Mouse (Mus musculus): ENCODE data around the gene Them4. TPM values are rescaled to one million over a fixed set of nuclear protein-coding genes. Genes with fewer than 3 reads are reported as not detected.
"Not testable (repeated sequence)": the region's sequence is repeated elsewhere in the genome, so short reads cannot be mapped to it uniquely, and the experiment has no call there.

The Them4 gene
- polyA plus RNA-seq (2012; rRNA removed): 1.2 and 2.1 TPM in 2 replicates

- DNase-seq: peak; percentile 95
- WGBS: 2% methylated on average over 47 of the region's 47 CpGs
- TF ChIP-seq CTCF (IDR thresholded peaks at IDR 0.05; ENCODE audit: insufficient read depth, low read length): no peak
- peak; percentile 78; the same call in 1 of the 2 replicates for TF ChIP-seq POLR2A (IDR thresholded peaks at IDR 0.05; ENCODE audit: borderline replicate concordance, extremely low read depth, low read depth, low read length)
- H3K4me3 ChIP-seq (replicated peaks; ENCODE audit: extremely low read depth, low read depth, low read length): peak within 1 kb of the TSS; percentile 77
- peaks cover 2% of the 10 kb centered on the region; the same call in 1 of the 2 replicates for H3K4me1 ChIP-seq (ENCODE audit: control insufficient read depth, insufficient read depth, low read length)
Observed at GRCm38 (mm10) chr3:94309633-94310363, at the start of gene Them4. Them4 (plus strand) TSS chr3:94310089.

GRCm38 (mm10) chr3:94260598-94260997 lies 49.3 kb upstream of the Them4 start:
- no peaks in the 10 kb centered on the region for H3K4me1 ChIP-seq (ENCODE audit: control insufficient read depth, insufficient read depth, low read length)
- DNase-seq: no peak
- TF ChIP-seq CTCF (IDR thresholded peaks at IDR 0.05; ENCODE audit: insufficient read depth, low read length) (no peak), POLR2A (IDR thresholded peaks at IDR 0.05; ENCODE audit: borderline replicate concordance, extremely low read depth, low read depth, low read length) (no peak)
- H3K4me3 ChIP-seq (replicated peaks; ENCODE audit: extremely low read depth, low read depth, low read length): no peak overlapping the region
- 50% methylated on average over 6 of the region's 6 CpGs for WGBS

GRCm38 (mm10) chr3:94263736-94264135 lies 46.2 kb upstream of the Them4 start, which contains the start of gene Gm4778:
Gm4778 (plus strand) TSS chr3:94264036.
- not testable (repeated sequence) for H3K4me3 ChIP-seq (replicated peaks; ENCODE audit: extremely low read depth, low read depth, low read length); H3K4me1 ChIP-seq (ENCODE audit: control insufficient read depth, insufficient read depth, low read length); DNase-seq
- 74% methylated on average over 1 of the region's 1 CpGs for WGBS

- no peak overlapping the region for H3K4me3 ChIP-seq (replicated peaks; ENCODE audit: extremely low read depth, low read depth, low read length)
- no peak for DNase-seq
- WGBS: 83% methylated on average over 11 of the region's 11 CpGs
- no peaks in the 10 kb centered on the region for H3K4me1 ChIP-seq (ENCODE audit: control insufficient read depth, insufficient read depth, low read length)
- TF ChIP-seq CTCF (IDR thresholded peaks at IDR 0.05; ENCODE audit: insufficient read depth, low read length): no peak
- no peak for TF ChIP-seq POLR2A (IDR thresholded peaks at IDR 0.05; ENCODE audit: borderline replicate concordance, extremely low read depth, low read depth, low read length)
Observed at GRCm38 (mm10) chr3:94275991-94276390, 33.9 kb upstream of the Them4 start.

- Histone ChIP-seq H3K4me1 (ENCODE audit: control insufficient read depth, insufficient read depth, low read length) (no peaks in the 10 kb centered on the region), H3K4me3 (replicated peaks; ENCODE audit: extremely low read depth, low read depth, low read length) (no peak overlapping the region)
- DNase-seq: no peak
- 70% methylated on average over 1 of the region's 1 CpGs for WGBS
- TF ChIP-seq POLR2A (IDR thresholded peaks at IDR 0.05; ENCODE audit: borderline replicate concordance, extremely low read depth, low read depth, low read length) (no peak), CTCF (IDR thresholded peaks at IDR 0.05; ENCODE audit: insufficient read depth, low read length) (no peak)
Observed at GRCm38 (mm10) chr3:94305457-94305856, 4.4 kb upstream of the Them4 start.

- no peak for TF ChIP-seq POLR2A (IDR thresholded peaks at IDR 0.05; ENCODE audit: borderline replicate concordance, extremely low read depth, low read depth, low read length)
- no peak for TF ChIP-seq CTCF (IDR thresholded peaks at IDR 0.05; ENCODE audit: insufficient read depth, low read length)
- Histone ChIP-seq H3K4me1 (ENCODE audit: control insufficient read depth, insufficient read depth, low read length) (peaks cover 2% of the 10 kb centered on the region; the same call in 1 of the 2 replicates), H3K4me3 (replicated peaks; ENCODE audit: extremely low read depth, low read depth, low read length) (no peak overlapping the region)
- DNase-seq: no peak
Observed at GRCm38 (mm10) chr3:94306975-94307374, 2.9 kb upstream of the Them4 start.

GRCm38 (mm10) chr3:94310491-94310890 lies 602 bp downstream of the Them4 start:
- peak overlapping the region; percentile 77 for H3K4me3 ChIP-seq (replicated peaks; ENCODE audit: extremely low read depth, low read depth, low read length)
- TF ChIP-seq CTCF (IDR thresholded peaks at IDR 0.05; ENCODE audit: insufficient read depth, low read length) (no peak), POLR2A (IDR thresholded peaks at IDR 0.05; ENCODE audit: borderline replicate concordance, extremely low read depth, low read depth, low read length) (no peak)
- 40% methylated on average over 7 of the region's 7 CpGs for WGBS
- H3K4me1 ChIP-seq (ENCODE audit: control insufficient read depth, insufficient read depth, low read length): peaks cover 2% of the 10 kb centered on the region; the same call in 1 of the 2 replicates
- no peak for DNase-seq

GRCm38 (mm10) chr3:94310911-94311310 lies 1.0 kb downstream of the Them4 start:
- WGBS: 57% methylated on average over 6 of the region's 6 CpGs
- Histone ChIP-seq H3K4me1 (ENCODE audit: control insufficient read depth, insufficient read depth, low read length) (peaks cover 2% of the 10 kb centered on the region; the same call in 1 of the 2 replicates), H3K4me3 (replicated peaks; ENCODE audit: extremely low read depth, low read depth, low read length) (no peak overlapping the region)
- no peak for TF ChIP-seq POLR2A (IDR thresholded peaks at IDR 0.05; ENCODE audit: borderline replicate concordance, extremely low read depth, low read depth, low read length)
- no peak for TF ChIP-seq CTCF (IDR thresholded peaks at IDR 0.05; ENCODE audit: insufficient read depth, low read length)
- DNase-seq: no peak

GRCm38 (mm10) chr3:94311376-94311775 lies 1.5 kb downstream of the Them4 start:
- DNase-seq: no peak
- Histone ChIP-seq H3K4me3 (replicated peaks; ENCODE audit: extremely low read depth, low read depth, low read length) (no peak overlapping the region), H3K4me1 (ENCODE audit: control insufficient read depth, insufficient read depth, low read length) (peaks cover 2% of the 10 kb centered on the region; the same call in 1 of the 2 replicates)
- WGBS: 85% methylated on average over 4 of the region's 4 CpGs
- TF ChIP-seq CTCF (IDR thresholded peaks at IDR 0.05; ENCODE audit: insufficient read depth, low read length) (no peak), POLR2A (IDR thresholded peaks at IDR 0.05; ENCODE audit: borderline replicate concordance, extremely low read depth, low read depth, low read length) (no peak)

GRCm38 (mm10) chr3:94328681-94329080 lies 18.8 kb downstream of the Them4 start:
- DNase-seq: no peak
- WGBS: 55% methylated on average over 3 of the region's 3 CpGs
- no peak overlapping the region for H3K4me3 ChIP-seq (replicated peaks; ENCODE audit: extremely low read depth, low read depth, low read length)

More at GRCm38 (mm10) chr3:94328681-94329080, 18.8 kb downstream of the Them4 start:
- no peak for TF ChIP-seq POLR2A (IDR thresholded peaks at IDR 0.05; ENCODE audit: borderline replicate concordance, extremely low read depth, low read depth, low read length)
- TF ChIP-seq CTCF (IDR thresholded peaks at IDR 0.05; ENCODE audit: insufficient read depth, low read length): peak; percentile 31; the same call in 1 of the 2 replicates
- H3K4me1 ChIP-seq (ENCODE audit: control insufficient read depth, insufficient read depth, low read length): no peaks in the 10 kb centered on the region
